Mouse (Mus musculus) stomach, embryonic 14.5 days (tissue): ENCODE results near the gene Tmem266. TPM values are rescaled to one million over a fixed set of nuclear protein-coding genes. Genes with fewer than 3 reads are reported as not detected.

Experiments
- ATAC-seq: fragments of 200-750 bp; cut with Nextera tagmentation; 2 replicates; pipeline ENCODE4 v1.8.0; 2017; ENCODE audit warnings: low read depth, moderate TSS enrichment; ENCODE audit not compliant: insufficient number of reproducible peaks, insufficient read depth, low FRiP score
- H3K27ac ChIP-seq: fragments of 300-500 bp; sonication (generic); 2 replicates; pipeline ENCODE4 v1.5.1; 2014; ENCODE audit warnings: mild to moderate bottlenecking, low read length, moderate library complexity, mixed read lengths
- H3K27me3 ChIP-seq: fragments of 300-500 bp; sonication (generic); 2 replicates; pipeline ENCODE4 v1.6.1; 2014; ENCODE audit warnings: low read length, control low read depth, mixed read lengths; ENCODE audit not compliant: control insufficient read depth, insufficient read depth
- H3K36me3 ChIP-seq: fragments of 300-500 bp; sonication (generic); 2 replicates; pipeline ENCODE4 v1.6.1; 2014; ENCODE audit warnings: mild to moderate bottlenecking, control low read depth, low read length, moderate library complexity, mixed read lengths; ENCODE audit not compliant: control insufficient read depth, insufficient read depth
- H3K4me1 ChIP-seq: fragments of 300-500 bp; sonication (generic); 2 replicates; pipeline ENCODE4 v1.6.1; 2014; ENCODE audit warnings: low read length, control low read depth, mixed read lengths; ENCODE audit not compliant: control insufficient read depth, insufficient read depth
- H3K4me2 ChIP-seq: fragments of 300-500 bp; sonication (generic); replicated peaks from 2 replicates; pipeline ENCODE4 v1.6.1; 2014; ENCODE audit warnings: low read depth, low read length, control low read depth
- H3K4me3 ChIP-seq: fragments of 300-500 bp; sonication (generic); 2 replicates; pipeline ENCODE4 v1.5.1; 2014; ENCODE audit warnings: low read depth, low read length, control low read depth
- H3K9ac ChIP-seq: fragments of 300-500 bp; sonication (generic); replicated peaks from 2 replicates; pipeline ENCODE4 v1.6.1; 2014; ENCODE audit warnings: low read depth, mild to moderate bottlenecking, control low read depth, low read length, moderate library complexity, mixed read lengths
- H3K9me3 ChIP-seq: fragments of 300-500 bp; sonication (generic); 2 replicates; pipeline ENCODE4 v1.6.1; 2016; ENCODE audit warnings: low read depth, low read length, control low read depth; ENCODE audit not compliant: control insufficient read depth
- WGBS: fragments of 180-500 bp; shearing (Covaris S2); extraction: QIAGEN DNeasy Blood & Tissue Kit; methylation state at CpG from one replicate; pipeline ENCODE4 v1.1.7; 2014; 5-methylcytosine and 5-hydroxymethylcytosine counted together
- polyA plus RNA-seq: library from polyadenylated mRNA; unstranded; fragments of >200 nt; fragmentation: Nextera tagmentation; extraction: Ambion mirVana; gene quantifications from 2 replicates; pipeline ENCODE4 v1.2.1, GENCODE M21; 2014

Tmem266 gene
- polyA plus RNA-seq, 1 experiment from 2014 or later: 0.62 TPM

GRCm38 (mm10) chr9:55433875-55434274 is 107.2 kb downstream of the Tmem266 start:
- no peak overlapping the region for H3K4me3 ChIP-seq
- no peak overlapping the region for H3K27ac ChIP-seq
- H3K4me1 ChIP-seq: no peaks in the 10 kb centered on the region
- WGBS: 87% methylated on average over 5 of the region's 5 CpGs
- no peak overlapping the region for H3K9ac ChIP-seq
- H3K9me3 ChIP-seq: no peaks in the 10 kb centered on the region
- H3K36me3 ChIP-seq: no peaks in the 10 kb centered on the region
- H3K27me3 ChIP-seq: no peaks in the 10 kb centered on the region
- no peak overlapping the region for H3K4me2 ChIP-seq
- ATAC-seq: no peak

GRCm38 (mm10) chr9:55438433-55438832 is 111.7 kb downstream of the Tmem266 start:
- no peaks in the 10 kb centered on the region for H3K4me1 ChIP-seq
- 54% methylated on average over 3 of the region's 3 CpGs for WGBS
- no peak overlapping the region for H3K27ac ChIP-seq
- ATAC-seq: no peak
- H3K4me2 ChIP-seq: no peak overlapping the region
- no peak overlapping the region for H3K4me3 ChIP-seq
- H3K36me3 ChIP-seq: no peaks in the 10 kb centered on the region
- H3K9ac ChIP-seq: no peak overlapping the region
- H3K27me3 ChIP-seq: no peaks in the 10 kb centered on the region
- no peaks in the 10 kb centered on the region for H3K9me3 ChIP-seq

GRCm38 (mm10) chr9:55439206-55439780 is 112.6 kb downstream of the Tmem266 start:
- H3K4me2 ChIP-seq: no peak overlapping the region
- no peaks in the 10 kb centered on the region for H3K4me1 ChIP-seq
- no peak for ATAC-seq
- WGBS: 89% methylated on average over 5 of the region's 5 CpGs
- no peaks in the 10 kb centered on the region for H3K27me3 ChIP-seq
- no peak overlapping the region for H3K27ac ChIP-seq
- no peak overlapping the region for H3K9ac ChIP-seq
- no peaks in the 10 kb centered on the region for H3K9me3 ChIP-seq
- H3K36me3 ChIP-seq: no peaks in the 10 kb centered on the region
- H3K4me3 ChIP-seq: no peak overlapping the region

- 85% methylated on average over 4 of the region's 4 CpGs for WGBS
- H3K27ac ChIP-seq: no peak overlapping the region
- ATAC-seq: no peak
Observed at GRCm38 (mm10) chr9:55447509-55447908, 120.8 kb downstream of the Tmem266 start.

GRCm38 (mm10) chr9:55449108-55449507 is 122.4 kb downstream of the Tmem266 start:
- Histone ChIP-seq H3K4me2 (no peak overlapping the region), H3K4me1 (no peaks in the 10 kb centered on the region), H3K36me3 (no peaks in the 10 kb centered on the region), H3K4me3 (no peak overlapping the region), H3K9ac (no peak overlapping the region), H3K27ac (no peak overlapping the region), H3K9me3 (no peaks in the 10 kb centered on the region), H3K27me3 (no peaks in the 10 kb centered on the region)
- no peak for ATAC-seq
- WGBS: 78% methylated on average over 1 of the region's 1 CpGs

More at GRCm38 (mm10) chr9:55447509-55447908, 120.8 kb downstream of the Tmem266 start:
- H3K4me3 ChIP-seq: no peak overlapping the region
- no peaks in the 10 kb centered on the region for H3K36me3 ChIP-seq
- no peak overlapping the region for H3K4me2 ChIP-seq
- H3K27me3 ChIP-seq: no peaks in the 10 kb centered on the region
- no peaks in the 10 kb centered on the region for H3K4me1 ChIP-seq
- no peak overlapping the region for H3K9ac ChIP-seq
- no peaks in the 10 kb centered on the region for H3K9me3 ChIP-seq

GRCm38 (mm10) chr9:55450035-55450434 is 123.3 kb downstream of the Tmem266 start:
- Histone ChIP-seq H3K4me3 (no peak overlapping the region), H3K4me2 (no peak overlapping the region), H3K9ac (no peak overlapping the region), H3K36me3 (peaks cover 3% of the 10 kb centered on the region; the same call in 1 of the 2 replicates), H3K27me3 (no peaks in the 10 kb centered on the region), H3K27ac (no peak overlapping the region), H3K4me1 (no peaks in the 10 kb centered on the region), H3K9me3 (no peaks in the 10 kb centered on the region)
- ATAC-seq: no peak
- WGBS: 79% methylated on average over 6 of the region's 6 CpGs

- H3K27ac ChIP-seq: no peak overlapping the region
- no peaks in the 10 kb centered on the region for H3K9me3 ChIP-seq
- H3K9ac ChIP-seq: no peak overlapping the region
- no peaks in the 10 kb centered on the region for H3K4me1 ChIP-seq
- no peak overlapping the region for H3K4me2 ChIP-seq
- H3K36me3 ChIP-seq: peaks cover 3% of the 10 kb centered on the region; the same call in 1 of the 2 replicates
- no peak for ATAC-seq
- no peaks in the 10 kb centered on the region for H3K27me3 ChIP-seq
- WGBS: 85% methylated on average over 3 of the region's 3 CpGs
- H3K4me3 ChIP-seq: no peak overlapping the region
Observed at GRCm38 (mm10) chr9:55451426-55451825, 124.7 kb downstream of the Tmem266 start.

GRCm38 (mm10) chr9:55452906-55453305 is 126.2 kb downstream of the Tmem266 start:
- Histone ChIP-seq H3K4me1 (no peaks in the 10 kb centered on the region), H3K4me2 (no peak overlapping the region), H3K36me3 (peaks cover 3% of the 10 kb centered on the region; the same call in 1 of the 2 replicates), H3K27me3 (no peaks in the 10 kb centered on the region), H3K4me3 (no peak overlapping the region), H3K9ac (no peak overlapping the region), H3K9me3 (no peaks in the 10 kb centered on the region), H3K27ac (no peak overlapping the region)
- WGBS: 88% methylated on average over 1 of the region's 1 CpGs
- no peak for ATAC-seq

GRCm38 (mm10) chr9:55453366-55453765 is 126.7 kb downstream of the Tmem266 start:
- Histone ChIP-seq H3K4me3 (no peak overlapping the region), H3K27me3 (no peaks in the 10 kb centered on the region), H3K4me2 (no peak overlapping the region), H3K9ac (no peak overlapping the region), H3K27ac (no peak overlapping the region), H3K36me3 (peaks cover 3% of the 10 kb centered on the region; the same call in 1 of the 2 replicates), H3K9me3 (no peaks in the 10 kb centered on the region), H3K4me1 (no peaks in the 10 kb centered on the region)
- no peak for ATAC-seq
- WGBS: 89% methylated on average over 5 of the region's 5 CpGs
